Mouse (Mus musculus): ENCODE data around the gene Rln3. TPM values are rescaled to one million over a fixed set of nuclear protein-coding genes. Genes with fewer than 3 reads are reported as not detected.
"Not testable (repeated sequence)": the region's sequence is repeated elsewhere in the genome, so short reads cannot be mapped to it uniquely, and the experiment has no call there.

The Rln3 gene
- polyA plus RNA-seq, 1 experiment from 2014 or later: not detected

GRCm38 (mm10) chr8:84011705-84012498 is 32.9 kb downstream of the Rln3 start, which contains the start of gene 2210011C24Rik:
TSS of gene 2210011C24Rik (minus strand) at chr8:84012171.
- H3K4me1 ChIP-seq (replicated peaks; ENCODE audit: control insufficient read depth, insufficient read depth, low read length): peaks cover 10% of the 10 kb centered on the region
- peaks cover 36% of the 10 kb centered on the region for H3K27me3 ChIP-seq (replicated peaks; ENCODE audit: control insufficient read depth, insufficient read depth, low read length)
- peak within 1 kb of the TSS; percentile 52 for H3K4me3 ChIP-seq (ENCODE audit: low read depth, low read length)
- no peak within 1 kb of the TSS for H3K27ac ChIP-seq (ENCODE audit: low read depth, low read length)
- peak within 1 kb of the TSS; percentile 91 for H3K4me2 ChIP-seq (replicated peaks; ENCODE audit: low read depth)
- no peaks in the 10 kb centered on the region for H3K36me3 ChIP-seq (ENCODE audit: control insufficient read depth, insufficient read depth)
- ATAC-seq: peak; percentile 66
- 2% methylated on average over 45 of the region's 45 CpGs for WGBS
- peak within 1 kb of the TSS; percentile 17; the same call in 1 of the 2 replicates for H3K9ac ChIP-seq (ENCODE audit: low read depth, low read length)
- no peaks in the 10 kb centered on the region for H3K9me3 ChIP-seq (ENCODE audit: control insufficient read depth)
- peak; percentile 11; the same call in 1 of the 2 replicates for TF ChIP-seq CTCF (IDR thresholded peaks at IDR 0.05; ENCODE audit: low read depth)

DNA sequence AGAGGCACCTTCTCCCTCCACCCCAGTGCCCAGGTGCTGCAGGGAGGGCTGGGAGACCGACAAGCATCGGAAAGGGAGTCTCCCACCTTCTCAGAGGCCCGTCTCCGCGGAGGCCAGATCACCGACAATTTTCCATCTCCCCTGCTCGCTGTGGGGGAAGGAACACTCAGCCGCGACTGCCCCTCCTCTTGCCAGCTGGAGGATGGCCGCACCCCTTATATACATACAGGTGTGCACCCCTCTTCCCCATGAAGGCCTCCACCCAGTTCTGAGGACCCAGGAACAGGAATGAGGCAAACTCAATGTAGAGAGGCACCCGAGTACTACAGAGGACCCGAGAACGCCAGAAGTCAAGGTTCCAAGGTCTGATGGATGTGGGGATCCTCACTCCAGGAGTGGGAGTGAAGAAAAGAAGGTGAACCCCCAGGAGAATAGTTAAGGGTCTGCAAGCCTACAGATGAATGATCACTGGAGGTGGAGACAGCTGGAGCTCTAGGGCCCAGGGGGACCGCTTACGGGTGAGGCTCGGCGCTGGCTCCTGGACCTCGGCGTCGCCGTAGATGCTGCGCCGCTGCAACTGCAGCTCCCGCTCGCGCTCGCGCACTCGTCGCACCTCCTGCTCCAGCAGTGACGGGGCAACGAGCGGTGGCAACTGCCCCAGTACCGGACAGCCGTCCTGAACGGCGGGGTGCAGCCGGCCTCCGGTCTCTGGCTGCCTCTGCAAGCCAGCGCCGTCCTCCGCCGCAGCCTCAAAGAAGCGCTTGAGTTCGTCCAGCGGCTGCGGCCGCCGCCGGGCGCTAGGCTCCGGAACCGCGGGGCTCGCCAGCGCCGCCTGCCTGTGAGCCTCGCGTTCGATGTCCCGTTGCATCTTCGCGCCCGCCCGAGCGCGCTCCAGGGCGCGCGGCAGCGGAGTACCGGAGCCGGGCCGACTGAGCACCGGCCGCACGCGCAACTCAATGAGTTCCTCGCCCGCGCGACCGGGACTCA is 33.9 kb downstream of the Rln3 start:
- ATAC-seq: peak; percentile 59
- peak; percentile 86 for TF ChIP-seq CTCF (IDR thresholded peaks at IDR 0.05; ENCODE audit: low read depth)
- under 1% methylated on average over 76 of the region's 83 CpGs for WGBS
- Histone ChIP-seq H3K4me3 (ENCODE audit: low read depth, low read length) (peak overlapping the region; percentile 52), H3K4me2 (replicated peaks; ENCODE audit: low read depth) (peak overlapping the region; percentile 91), H3K27ac (ENCODE audit: low read depth, low read length) (no peak overlapping the region), H3K27me3 (replicated peaks; ENCODE audit: control insufficient read depth, insufficient read depth, low read length) (peaks cover 36% of the 10 kb centered on the region), H3K9me3 (ENCODE audit: control insufficient read depth) (no peaks in the 10 kb centered on the region), H3K9ac (ENCODE audit: low read depth, low read length) (peak overlapping the region; percentile 17; the same call in 1 of the 2 replicates), H3K4me1 (replicated peaks; ENCODE audit: control insufficient read depth, insufficient read depth, low read length) (peaks cover 10% of the 10 kb centered on the region), H3K36me3 (ENCODE audit: control insufficient read depth, insufficient read depth) (no peaks in the 10 kb centered on the region)

- Histone ChIP-seq H3K27ac (ENCODE audit: low read depth, low read length) (no peak overlapping the region), H3K4me1 (replicated peaks; ENCODE audit: control insufficient read depth, insufficient read depth, low read length) (peaks cover 10% of the 10 kb centered on the region), H3K4me2 (replicated peaks; ENCODE audit: low read depth) (peak overlapping the region; percentile 91; the same call in 1 of the 2 replicates), H3K9me3 (ENCODE audit: control insufficient read depth) (no peaks in the 10 kb centered on the region), H3K27me3 (replicated peaks; ENCODE audit: control insufficient read depth, insufficient read depth, low read length) (peaks cover 36% of the 10 kb centered on the region), H3K4me3 (ENCODE audit: low read depth, low read length) (peak overlapping the region; percentile 52; the same call in 1 of the 2 replicates), H3K9ac (ENCODE audit: low read depth, low read length) (no peak overlapping the region), H3K36me3 (ENCODE audit: control insufficient read depth, insufficient read depth) (no peaks in the 10 kb centered on the region)
- WGBS: under 1% methylated on average over 11 of the region's 11 CpGs
- peak; percentile 98 for TF ChIP-seq CTCF (IDR thresholded peaks at IDR 0.05; ENCODE audit: low read depth)
- ATAC-seq: no peak
Measured at GRCm38 (mm10) chr8:84009876-84010275, 34.9 kb downstream of the Rln3 start.

DNA sequence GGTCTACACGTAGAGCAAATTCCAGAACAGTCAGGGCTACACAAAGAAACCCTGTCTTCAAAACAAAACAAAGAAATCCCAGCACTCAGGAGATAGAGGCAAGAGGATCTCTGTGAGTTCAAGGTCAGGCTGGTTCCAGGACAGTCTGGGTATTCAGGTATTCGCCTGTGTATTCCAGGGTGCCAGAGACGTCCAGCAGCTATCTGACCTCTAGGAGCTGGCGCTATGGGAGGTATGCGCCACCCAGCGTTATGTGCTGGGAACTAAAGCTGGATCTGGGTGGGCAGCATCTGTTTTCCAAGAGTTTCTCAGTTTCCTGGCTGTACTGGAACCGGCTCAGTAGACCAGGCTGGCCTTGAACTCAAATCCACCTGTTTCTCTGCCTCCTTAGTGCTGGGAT is 36.4 kb downstream of the Rln3 start:
- no peak overlapping the region for H3K4me3 ChIP-seq (ENCODE audit: low read depth, low read length)
- H3K9me3 ChIP-seq (ENCODE audit: control insufficient read depth): no peaks in the 10 kb centered on the region
- no peak overlapping the region for H3K9ac ChIP-seq (ENCODE audit: low read depth, low read length)
- peak; percentile 65 for TF ChIP-seq CTCF (IDR thresholded peaks at IDR 0.05; ENCODE audit: low read depth)
- peaks cover 13% of the 10 kb centered on the region for H3K4me1 ChIP-seq (replicated peaks; ENCODE audit: control insufficient read depth, insufficient read depth, low read length)
- no peak for ATAC-seq
- WGBS: 29% methylated on average over 7 of the region's 7 CpGs
- no peak overlapping the region for H3K4me2 ChIP-seq (replicated peaks; ENCODE audit: low read depth)
- H3K27me3 ChIP-seq (replicated peaks; ENCODE audit: control insufficient read depth, insufficient read depth, low read length): peaks cover 33% of the 10 kb centered on the region
- H3K36me3 ChIP-seq (ENCODE audit: control insufficient read depth, insufficient read depth): no peaks in the 10 kb centered on the region
- H3K27ac ChIP-seq (ENCODE audit: low read depth, low read length): no peak overlapping the region

DNA sequence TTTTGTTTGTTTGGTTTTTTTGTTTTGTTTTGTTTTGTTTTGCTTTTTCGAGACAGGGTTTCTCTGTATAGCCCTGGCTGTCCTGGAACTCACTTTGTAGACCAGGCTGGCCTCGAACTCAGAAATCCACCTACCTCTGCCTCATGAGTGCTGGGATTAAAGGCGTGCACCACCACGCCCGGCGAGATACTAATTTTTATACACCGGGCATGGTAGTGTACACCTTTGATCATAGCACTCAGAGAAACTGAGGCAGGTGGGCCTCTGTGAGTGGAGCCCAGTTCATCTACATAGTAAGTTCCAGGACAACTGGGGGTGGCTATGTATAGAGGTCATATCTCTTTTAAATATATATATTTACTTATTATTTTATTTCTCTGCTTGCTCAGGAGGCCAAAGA is 39.3 kb downstream of the Rln3 start:
- H3K4me2 ChIP-seq (replicated peaks; ENCODE audit: low read depth): peak overlapping the region; percentile 93; the same call in 1 of the 2 replicates
- H3K27me3 ChIP-seq (replicated peaks; ENCODE audit: control insufficient read depth, insufficient read depth, low read length); ATAC-seq; H3K4me3 ChIP-seq (ENCODE audit: low read depth, low read length); H3K36me3 ChIP-seq (ENCODE audit: control insufficient read depth, insufficient read depth); H3K9ac ChIP-seq (ENCODE audit: low read depth, low read length); H3K9me3 ChIP-seq (ENCODE audit: control insufficient read depth); H3K27ac ChIP-seq (ENCODE audit: low read depth, low read length); H3K4me1 ChIP-seq (replicated peaks; ENCODE audit: control insufficient read depth, insufficient read depth, low read length): not testable (repeated sequence)
- 91% methylated on average over 7 of the region's 7 CpGs for WGBS

All from intestine, postnatal 0 days (tissue).